8 mouse cellular contexts compared by ENCODE assay signal in genomic region chr13:62856305-62856675, GRCm38 (mm10). TPM values are rescaled to one million over a fixed set of nuclear protein-coding genes. Genes with fewer than 3 reads are reported as not detected.
DNase-seq lines count a peak whose midpoint lies in the region; ATAC-seq and TF ChIP-seq lines count a peak whose summit lies in the region.

No protein-coding gene starts in this region.

- WGBS in forebrain, embryonic 11.5 days = 7% methylated on average over 5 of the region's 5 CpGs
- WGBS in heart, embryonic 16.5 days = 7% methylated on average over 5 of the region's 5 CpGs
- WGBS in liver, embryonic 13.5 days (ENCODE audit: insufficient replicate concordance) = 7% methylated on average over 5 of the region's 5 CpGs
- WGBS in neural tube, embryonic 11.5 days = 4% methylated on average over 5 of the region's 5 CpGs
- 4% methylated on average over 5 of the region's 5 CpGs for WGBS in stomach, embryonic 16.5 days

- peaks cover 9% of the 10 kb centered on the region for H3K27me3 ChIP-seq in E14TG2a.4 (ENCODE audit: insufficient read depth, low read length)
- no peaks in the 10 kb centered on the region for H3K27me3 ChIP-seq in forebrain, embryonic 11.5 days (ENCODE audit: control insufficient read depth, insufficient read depth, low read length)
- peaks cover 3% of the 10 kb centered on the region; the same call in 1 of the 2 replicates for H3K27me3 ChIP-seq in heart, embryonic 16.5 days (ENCODE audit: control insufficient read depth, insufficient read depth, low read length)
- H3K27me3 ChIP-seq in liver, embryonic 13.5 days = no peaks in the 10 kb centered on the region
- H3K27me3 ChIP-seq in neural tube, embryonic 11.5 days (ENCODE audit: control insufficient read depth, insufficient read depth, low read length) = no peaks in the 10 kb centered on the region
- H3K27me3 ChIP-seq in stomach, embryonic 16.5 days (ENCODE audit: control insufficient read depth, insufficient read depth, low read length) = no peaks in the 10 kb centered on the region

- no peaks in the 10 kb centered on the region for H3K36me3 ChIP-seq in E14TG2a.4 (ENCODE audit: insufficient read depth, low read length)
- H3K36me3 ChIP-seq in forebrain, embryonic 11.5 days (ENCODE audit: control insufficient read depth, insufficient read depth, low read length) = no peaks in the 10 kb centered on the region
- H3K36me3 ChIP-seq in heart, embryonic 16.5 days (ENCODE audit: control insufficient read depth, insufficient read depth) = no peaks in the 10 kb centered on the region
- H3K36me3 ChIP-seq in liver, embryonic 13.5 days = no peaks in the 10 kb centered on the region
- no peaks in the 10 kb centered on the region for H3K36me3 ChIP-seq in neural tube, embryonic 11.5 days (ENCODE audit: control insufficient read depth, insufficient read depth, low read length)
- no peaks in the 10 kb centered on the region for H3K36me3 ChIP-seq in stomach, embryonic 16.5 days (ENCODE audit: control insufficient read depth, insufficient read depth, low read length)

- H3K4me2 ChIP-seq in forebrain, embryonic 11.5 days (ENCODE audit: low read depth, low read length, severe bottlenecking) = peak overlapping the region; percentile 50
- H3K4me2 ChIP-seq in heart, embryonic 16.5 days (ENCODE audit: low read depth, low read length) = peak overlapping the region; percentile 64
- peak overlapping the region; percentile 56 for H3K4me2 ChIP-seq in liver, embryonic 13.5 days
- peak overlapping the region; percentile 45 for H3K4me2 ChIP-seq in neural tube, embryonic 11.5 days (ENCODE audit: low read depth)
- peak overlapping the region; percentile 72 for H3K4me2 ChIP-seq in stomach, embryonic 16.5 days (ENCODE audit: low read depth, low read length)

- peak; percentile 78 for DNase-seq in c-Kit-positive CD71-negative TER-119-negative erythroid progenitor cells, embryonic 14.5 days (ENCODE audit: low read depth)
- DNase-seq in forebrain, embryonic 11.5 days (ENCODE audit: low spot score) = peak; percentile 91
- peak; percentile 85 to 87 for DNase-seq in kidney, postnatal 25 days
- DNase-seq in liver, embryonic 13.5 days = peak; percentile 66
- DNase-seq in neural tube, embryonic 11.5 days (ENCODE audit: low spot score) = peak; percentile 89

- H3K4me3 ChIP-seq in E14TG2a.4 (replicated peaks; ENCODE audit: low read length) = peak overlapping the region; percentile 57
- H3K4me3 ChIP-seq in forebrain, embryonic 11.5 days (ENCODE audit: low read depth, low read length) = peak overlapping the region; percentile 15
- peak overlapping the region; percentile 37 for H3K4me3 ChIP-seq in heart, embryonic 16.5 days (ENCODE audit: low read length)
- H3K4me3 ChIP-seq in liver, embryonic 13.5 days (replicated peaks) = peak overlapping the region; percentile 21; the same call in 1 of the 2 replicates
- peak overlapping the region; percentile 22; the same call in 1 of the 2 replicates for H3K4me3 ChIP-seq in neural tube, embryonic 11.5 days (ENCODE audit: low read depth, low read length)
- peak overlapping the region; percentile 42 for H3K4me3 ChIP-seq in stomach, embryonic 16.5 days (replicated peaks; ENCODE audit: low read length)

- no peak overlapping the region for H3K27ac ChIP-seq in forebrain, embryonic 11.5 days (ENCODE audit: low read depth, low read length)
- H3K27ac ChIP-seq in heart, embryonic 16.5 days (ENCODE audit: low read length) = no peak overlapping the region
- no peak overlapping the region for H3K27ac ChIP-seq in liver, embryonic 13.5 days
- no peak overlapping the region for H3K27ac ChIP-seq in neural tube, embryonic 11.5 days (ENCODE audit: low read depth, low read length)
- no peak overlapping the region for H3K27ac ChIP-seq in stomach, embryonic 16.5 days (ENCODE audit: low read length)

- no peaks in the 10 kb centered on the region for H3K9me3 ChIP-seq in E14TG2a.4 (ENCODE audit: low read length)
- H3K9me3 ChIP-seq in forebrain, embryonic 11.5 days (ENCODE audit: control insufficient read depth, low read length) = no peaks in the 10 kb centered on the region
- no peaks in the 10 kb centered on the region for H3K9me3 ChIP-seq in heart, embryonic 16.5 days (replicated peaks; ENCODE audit: control insufficient read depth, low read length)
- no peaks in the 10 kb centered on the region; the same call in 1 of the 2 replicates for H3K9me3 ChIP-seq in liver, embryonic 13.5 days (replicated peaks)
- no peaks in the 10 kb centered on the region for H3K9me3 ChIP-seq in neural tube, embryonic 11.5 days (ENCODE audit: control insufficient read depth, low read length)
- no peaks in the 10 kb centered on the region for H3K9me3 ChIP-seq in stomach, embryonic 16.5 days (replicated peaks; ENCODE audit: control insufficient read depth, low read length)

- 0 out of 2 replicates have a peak overlapping the region, but pooled peaks have one; percentile 31 for H3K9ac ChIP-seq in forebrain, embryonic 11.5 days (ENCODE audit: low read length)
- H3K9ac ChIP-seq in heart, embryonic 16.5 days (ENCODE audit: low read length) = no peak overlapping the region
- H3K9ac ChIP-seq in liver, embryonic 13.5 days = no peak overlapping the region
- H3K9ac ChIP-seq in neural tube, embryonic 11.5 days (ENCODE audit: low read length) = peak overlapping the region; percentile 36; the same call in 1 of the 2 replicates
- H3K9ac ChIP-seq in stomach, embryonic 16.5 days (ENCODE audit: low read length) = peak overlapping the region; percentile 59; the same call in 1 of the 2 replicates

- ATAC-seq in forebrain, embryonic 11.5 days (replicated peaks; ENCODE audit: low FRiP score) = peak; percentile 95
- peak; percentile 71 for ATAC-seq in heart, embryonic 16.5 days (replicated peaks; ENCODE audit: extremely low read depth, insufficient read depth, low FRiP score)
- peak; percentile 80 for ATAC-seq in liver, embryonic 13.5 days (ENCODE audit: low read depth)
- peak; percentile 90 for ATAC-seq in neural tube, embryonic 11.5 days (ENCODE audit: insufficient read depth, low FRiP score, low TSS enrichment)
- peak; percentile 69 for ATAC-seq in stomach, embryonic 16.5 days (ENCODE audit: insufficient read depth, low FRiP score)

- peaks cover 40% of the 10 kb centered on the region for H3K4me1 ChIP-seq in E14TG2a.4 (replicated peaks; ENCODE audit: low read depth, low read length)
- no peaks in the 10 kb centered on the region for H3K4me1 ChIP-seq in forebrain, embryonic 11.5 days (replicated peaks; ENCODE audit: control insufficient read depth, insufficient read depth, low read length)
- peaks cover 2% of the 10 kb centered on the region; the same call in 1 of the 2 replicates for H3K4me1 ChIP-seq in heart, embryonic 16.5 days (ENCODE audit: control insufficient read depth, insufficient read depth, low read length)
- peaks cover 13% of the 10 kb centered on the region for H3K4me1 ChIP-seq in liver, embryonic 13.5 days (replicated peaks)
- no peaks in the 10 kb centered on the region for H3K4me1 ChIP-seq in neural tube, embryonic 11.5 days (ENCODE audit: control insufficient read depth, insufficient read depth, low read length)
- H3K4me1 ChIP-seq in stomach, embryonic 16.5 days (ENCODE audit: control insufficient read depth, insufficient read depth, low read length) = no peaks in the 10 kb centered on the region

- TF ChIP-seq CTCF in E14TG2a.4 (conservative IDR thresholded peaks at IDR 0.05; ENCODE audit: low read length) = peak; percentile 78

RNA-seq across cellular contexts. Expression of gene Fbp2, which starts 1.9 kb away (rescaled TPM):
- polyA plus RNA-seq in forebrain, embryonic 11.5 days (2014; fragmentation: Nextera tagmentation; extraction: Ambion mirVana) = not detected in 2 replicates
- 0.25 and 0.71 TPM in 2 replicates for polyA plus RNA-seq in heart, embryonic 16.5 days (2015; fragmentation: Nextera tagmentation; extraction: Ambion mirVana)
- 0.19 TPM in 1 of 2 replicates, not detected in the other for polyA plus RNA-seq in liver, embryonic 13.5 days (2015; fragmentation: Nextera tagmentation; extraction: Ambion mirVana)
- not detected in 2 replicates for polyA plus RNA-seq in neural tube, embryonic 11.5 days (2014; fragmentation: Nextera tagmentation; extraction: Ambion mirVana)
- polyA plus RNA-seq in stomach, embryonic 16.5 days (2015; fragmentation: Nextera tagmentation; extraction: Ambion mirVana) = 112 and 124 TPM in 2 replicates

RNA-seq across cellular contexts. Expression of gene Fbp1, which starts 31.8 kb away (rescaled TPM):
- polyA plus RNA-seq in forebrain, embryonic 11.5 days (2014; fragmentation: Nextera tagmentation; extraction: Ambion mirVana) = not detected in 2 replicates
- polyA plus RNA-seq in heart, embryonic 16.5 days (2015; fragmentation: Nextera tagmentation; extraction: Ambion mirVana) = 6.5 and 7.7 TPM in 2 replicates
- polyA plus RNA-seq in liver, embryonic 13.5 days (2015; fragmentation: Nextera tagmentation; extraction: Ambion mirVana) = 0.42 and 0.51 TPM in 2 replicates
- polyA plus RNA-seq in neural tube, embryonic 11.5 days (2014; fragmentation: Nextera tagmentation; extraction: Ambion mirVana) = 0.32 TPM in 1 of 2 replicates, not detected in the other
- polyA plus RNA-seq in stomach, embryonic 16.5 days (2015; fragmentation: Nextera tagmentation; extraction: Ambion mirVana) = 4.1 and 4.2 TPM in 2 replicates

Comparison
In these comparisons a context has a peak if more than half of its experiments do, and no peak if none do; other contexts are left out.
1. H3K9ac ChIP-seq: peak in forebrain, embryonic 11.5 days (single experiment), neural tube, embryonic 11.5 days (single experiment) and stomach, embryonic 16.5 days (single experiment); none in heart, embryonic 16.5 days (single experiment) and liver, embryonic 13.5 days (single experiment).
2. RNA of gene Fbp2, which starts 1.9 kb away (polyA plus RNA-seq): 112 to 124 TPM in stomach, embryonic 16.5 days; 0.25 to 0.71 TPM in heart, embryonic 16.5 days, 0.19 TPM in liver, embryonic 13.5 days, not detected in forebrain, embryonic 11.5 days and not detected in neural tube, embryonic 11.5 days; every median in the first group is over 10 times any median in the second.
3. Peak in every context shown above with its lines, with median percentiles within 50 percentile points of each other: H3K4me3 ChIP-seq, DNase-seq, ATAC-seq and H3K4me2 ChIP-seq.